Mouse (Mus musculus): ENCODE measurements at regions not wholly inside any gene's neighbourhood (a gene's known extent, or its start where the extent isn't known, plus 50 kb on each side); places are given as distances from the start of the nearest gene placed in this dataset.

DNA sequence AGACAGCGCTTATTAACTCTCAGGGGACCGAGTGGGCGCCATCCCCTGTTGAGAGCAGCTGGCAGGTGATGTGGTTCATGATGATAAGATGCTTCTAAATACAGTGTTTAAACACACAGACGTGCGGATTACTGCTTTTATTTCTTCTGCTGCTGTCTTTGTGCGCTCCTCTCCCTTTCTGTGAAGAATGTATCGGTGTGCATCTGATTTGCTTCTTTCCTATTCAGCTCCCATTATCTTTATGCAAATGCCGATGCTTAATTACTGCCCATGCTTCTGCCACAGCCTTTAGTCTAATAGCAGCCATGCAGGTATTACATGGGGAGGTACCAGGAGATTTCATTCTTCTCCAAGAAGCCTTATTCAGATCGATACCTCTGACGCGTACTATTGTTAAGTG is 240.6 kb upstream of the Smlr1 start:
- no peak for TF ChIP-seq CTCF (conservative IDR thresholded peaks at IDR 0.05; ENCODE audit: low read length)
- no peak for TF ChIP-seq POU5F1 (IDR thresholded peaks at IDR 0.05; ENCODE audit: borderline replicate concordance, low read length)

All from E14TG2a.4 (cell line).